Mouse (Mus musculus): Measurements from ENCODE around the gene Xpnpep3. TPM values are rescaled to one million over a fixed set of nuclear protein-coding genes. Genes with fewer than 3 reads are reported as not detected.
"Not testable (repeated sequence)": the region's sequence is repeated elsewhere in the genome, so short reads cannot be mapped to it uniquely, and the experiment has no call there.

Gene Xpnpep3
- polyA plus RNA-seq, 1 experiment from 2014 or later = 8.9 TPM

- WGBS = 77% methylated on average over 7 of the region's 7 CpGs
- H3K4me3 ChIP-seq = no peak overlapping the region
- no peak overlapping the region for H3K4me2 ChIP-seq
- H3K9ac ChIP-seq = no peak overlapping the region
- no peak for ATAC-seq (replicated peaks; ENCODE audit: insufficient number of reproducible peaks, insufficient read depth, low FRiP score, low read depth)
- H3K36me3 ChIP-seq = no peaks in the 10 kb centered on the region
- peaks cover 5% of the 10 kb centered on the region; the same call in 1 of the 2 replicates for H3K4me1 ChIP-seq (replicated peaks)
- H3K27me3 ChIP-seq = no peaks in the 10 kb centered on the region
- H3K27ac ChIP-seq = no peak overlapping the region
- no peaks in the 10 kb centered on the region for H3K9me3 ChIP-seq (replicated peaks)
These were observed 61.6 kb downstream of the Xpnpep3 start for GRCm38 (mm10) chr15:81461523-81461922.

DNA sequence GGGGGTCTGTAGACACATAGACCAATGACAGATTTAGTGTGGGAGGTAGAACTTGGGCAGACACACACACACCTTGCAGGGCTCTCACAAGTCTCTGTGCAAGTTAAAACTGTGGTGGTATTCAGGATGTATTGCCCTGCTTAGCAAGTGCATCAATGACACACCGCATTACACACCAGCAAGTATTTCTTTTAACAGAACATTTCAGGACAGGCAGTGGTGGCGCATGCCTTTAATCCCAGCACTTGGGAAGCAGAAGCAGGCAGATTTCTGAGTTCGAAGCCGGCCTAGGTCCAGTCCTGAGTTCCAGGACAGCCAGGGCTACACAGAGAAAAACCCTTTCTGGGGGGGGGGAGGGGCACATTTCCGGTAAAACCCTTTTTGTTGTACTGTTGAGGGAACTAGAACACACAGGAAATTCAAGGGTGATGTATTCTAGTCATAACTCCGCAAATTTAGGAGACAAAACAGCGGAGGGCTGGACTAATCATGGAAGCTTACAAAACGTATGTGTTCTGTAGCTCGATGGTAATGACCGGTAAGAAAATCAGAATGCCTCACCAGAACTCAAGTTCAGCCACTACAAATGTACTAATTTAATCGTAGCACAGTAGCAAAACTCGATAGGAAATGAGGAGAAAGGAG is 65.2 kb downstream of the Xpnpep3 start:
- no peak for ATAC-seq (replicated peaks; ENCODE audit: insufficient number of reproducible peaks, insufficient read depth, low FRiP score, low read depth)
- 70% methylated on average over 12 of the region's 12 CpGs for WGBS
- no peaks in the 10 kb centered on the region for H3K27me3 ChIP-seq
- H3K4me1 ChIP-seq (replicated peaks) = peaks cover 16% of the 10 kb centered on the region
- H3K36me3 ChIP-seq = peaks cover 14% of the 10 kb centered on the region; the same call in 1 of the 2 replicates
- H3K9me3 ChIP-seq (replicated peaks) = no peaks in the 10 kb centered on the region
- peak overlapping the region; percentile 72 for H3K9ac ChIP-seq
- H3K4me2 ChIP-seq = peak overlapping the region; percentile 74
- H3K27ac ChIP-seq = peak overlapping the region; percentile 93
- peak overlapping the region; percentile 84 for H3K4me3 ChIP-seq

DNA sequence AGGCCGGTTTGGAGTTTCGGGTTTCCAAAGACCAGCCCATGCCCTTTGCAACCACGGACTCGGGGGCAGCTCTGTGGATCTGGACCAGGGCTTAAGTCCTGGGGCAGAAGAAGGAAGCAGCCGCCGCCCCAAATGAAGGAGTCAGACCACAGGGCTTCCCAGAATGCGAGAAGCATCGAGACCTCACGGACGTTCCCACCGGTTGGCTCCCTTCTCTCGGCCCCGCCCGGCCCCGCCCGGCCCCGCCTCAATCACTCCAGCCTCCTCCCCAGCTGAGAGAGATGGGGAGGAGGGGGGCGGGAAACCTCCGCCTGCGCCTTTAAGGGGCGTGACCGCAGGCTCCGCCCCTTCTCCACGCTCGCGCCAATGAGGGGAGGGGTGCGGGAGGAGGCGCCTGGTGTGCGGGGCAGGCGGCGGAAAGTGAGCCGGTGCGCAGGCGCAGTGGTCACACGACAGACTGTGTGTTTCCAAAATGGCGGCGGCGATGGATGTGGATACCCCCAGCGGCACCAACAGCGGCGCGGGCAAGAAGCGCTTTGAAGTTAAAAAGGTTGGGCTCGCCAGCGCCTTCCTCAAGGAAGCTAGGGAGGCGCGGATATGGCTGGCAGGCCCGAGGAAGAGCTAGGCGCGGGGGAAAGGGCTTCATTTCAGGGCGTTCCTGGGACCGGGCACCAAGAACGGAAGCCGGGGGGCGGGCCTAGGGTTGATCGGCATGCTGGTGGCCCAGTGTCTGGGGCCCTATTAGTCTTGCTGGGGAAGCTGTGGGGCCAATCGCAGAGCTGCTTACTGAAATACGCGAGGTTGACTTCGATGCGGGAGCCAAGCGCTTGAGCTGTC is 66.2 kb downstream of the Xpnpep3 start, which contains the start of gene Rbx1:
TSS of gene Rbx1 (plus strand) at position 396 of the 837 bp plus-strand sequence.
- Histone ChIP-seq H3K4me1 (replicated peaks) (peaks cover 16% of the 10 kb centered on the region), H3K9me3 (replicated peaks) (no peaks in the 10 kb centered on the region), H3K9ac (peak within 1 kb of the TSS; percentile 72), H3K27ac (peak within 1 kb of the TSS; percentile 93), H3K36me3 (peaks cover 19% of the 10 kb centered on the region), H3K27me3 (no peaks in the 10 kb centered on the region), H3K4me3 (peak within 1 kb of the TSS; percentile 84), H3K4me2 (peak within 1 kb of the TSS; percentile 74)
- WGBS = 1% methylated on average over 60 of the region's 62 CpGs
- peak; percentile 98 for ATAC-seq (replicated peaks; ENCODE audit: insufficient number of reproducible peaks, insufficient read depth, low FRiP score, low read depth)

DNA sequence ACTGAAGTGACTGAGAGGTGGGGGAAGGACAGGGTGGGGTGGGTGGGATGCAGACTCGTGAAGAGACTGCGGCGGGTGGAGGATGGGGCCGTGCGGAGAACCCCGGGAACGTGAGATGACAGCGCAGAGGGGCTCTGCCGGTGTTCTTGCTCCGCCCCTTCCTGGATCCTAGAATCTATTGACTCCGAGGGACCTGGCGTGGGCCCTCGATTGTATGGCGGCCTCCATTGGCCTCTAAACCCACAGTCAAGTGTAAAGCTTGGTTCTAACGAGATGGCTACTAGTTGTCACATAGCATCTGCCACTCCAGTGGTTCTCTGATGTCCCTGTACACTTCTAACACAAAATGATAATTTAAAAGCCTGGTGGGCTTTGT is 66.8 kb downstream of the Xpnpep3 start:
- WGBS = under 1% methylated on average over 15 of the region's 15 CpGs
- H3K4me2 ChIP-seq = peak overlapping the region; percentile 63
- H3K36me3 ChIP-seq = peaks cover 26% of the 10 kb centered on the region
- peaks cover 16% of the 10 kb centered on the region for H3K4me1 ChIP-seq (replicated peaks)
- peak overlapping the region; percentile 70 for H3K9ac ChIP-seq
- H3K9me3 ChIP-seq (replicated peaks) = no peaks in the 10 kb centered on the region
- no peak for ATAC-seq (replicated peaks; ENCODE audit: insufficient number of reproducible peaks, insufficient read depth, low FRiP score, low read depth)
- H3K27me3 ChIP-seq = no peaks in the 10 kb centered on the region
- peak overlapping the region; percentile 90 for H3K27ac ChIP-seq
- H3K4me3 ChIP-seq = peak overlapping the region; percentile 84

- no peak overlapping the region for H3K4me2 ChIP-seq
- 82% methylated on average over 8 of the region's 8 CpGs for WGBS
- no peaks in the 10 kb centered on the region for H3K27me3 ChIP-seq
- no peak overlapping the region for H3K4me3 ChIP-seq
- no peaks in the 10 kb centered on the region for H3K9me3 ChIP-seq (replicated peaks)
- H3K4me1 ChIP-seq (replicated peaks) = peaks cover 11% of the 10 kb centered on the region
- H3K27ac ChIP-seq = no peak overlapping the region
- no peak overlapping the region for H3K9ac ChIP-seq
- ATAC-seq (replicated peaks; ENCODE audit: insufficient number of reproducible peaks, insufficient read depth, low FRiP score, low read depth) = no peak
- peaks cover 63% of the 10 kb centered on the region for H3K36me3 ChIP-seq
These were observed 70.8 kb downstream of the Xpnpep3 start for GRCm38 (mm10) chr15:81470735-81471134.

DNA sequence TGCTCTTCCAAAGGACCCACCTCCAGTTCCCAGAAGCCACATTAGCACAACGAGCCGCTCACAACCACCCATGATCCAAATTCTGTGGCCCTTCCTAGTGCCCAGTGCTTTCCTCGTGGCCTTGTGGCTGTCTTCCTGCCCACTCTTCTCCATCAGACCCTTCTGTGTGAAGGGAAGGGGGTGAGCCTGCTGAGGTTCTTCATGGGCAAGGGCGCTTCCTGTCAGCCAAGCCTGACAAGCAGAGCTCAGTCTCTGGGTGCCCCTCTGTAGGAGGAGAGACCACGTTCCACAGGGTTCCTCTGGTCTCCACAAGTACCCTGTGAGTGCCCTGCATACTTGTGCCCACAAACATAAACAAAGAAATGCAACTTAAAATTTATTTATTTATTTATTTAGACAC is 72.3 kb downstream of the Xpnpep3 start:
- no peaks in the 10 kb centered on the region for H3K27me3 ChIP-seq
- no peak for ATAC-seq (replicated peaks; ENCODE audit: insufficient number of reproducible peaks, insufficient read depth, low FRiP score, low read depth)
- no peak overlapping the region for H3K4me2 ChIP-seq
- H3K9ac ChIP-seq = no peak overlapping the region
- H3K36me3 ChIP-seq = peaks cover 63% of the 10 kb centered on the region
- H3K9me3 ChIP-seq (replicated peaks) = no peaks in the 10 kb centered on the region
- H3K4me3 ChIP-seq = no peak overlapping the region
- H3K4me1 ChIP-seq (replicated peaks) = peaks cover 13% of the 10 kb centered on the region
- H3K27ac ChIP-seq = no peak overlapping the region
- 90% methylated on average over 5 of the region's 5 CpGs for WGBS

DNA sequence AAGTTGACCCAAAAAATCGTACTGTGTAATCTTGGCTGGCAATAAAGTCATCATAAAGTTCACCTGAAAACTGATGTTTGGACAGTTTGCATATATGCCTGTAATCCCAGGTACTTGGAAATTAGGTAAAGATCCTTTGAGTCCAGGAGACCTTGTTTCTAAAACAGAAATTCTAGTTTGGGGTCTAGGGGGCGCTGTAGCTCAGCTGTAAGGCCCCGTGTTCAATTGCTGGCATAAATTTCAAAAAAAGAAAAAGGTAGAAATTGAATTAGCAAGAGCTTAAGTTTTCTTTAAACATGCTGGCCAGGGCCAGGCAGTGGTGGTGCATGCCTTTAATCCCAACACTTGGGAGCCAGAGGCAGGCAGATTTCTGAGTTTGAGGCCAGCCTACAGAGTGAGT is 75.7 kb downstream of the Xpnpep3 start:
- H3K9ac ChIP-seq = no peak overlapping the region
- H3K4me3 ChIP-seq = no peak overlapping the region
- no peaks in the 10 kb centered on the region for H3K9me3 ChIP-seq (replicated peaks)
- peaks cover 49% of the 10 kb centered on the region for H3K36me3 ChIP-seq
- 42% methylated on average over 3 of the region's 3 CpGs for whole genome bisulfite sequencing
- ATAC-seq (replicated peaks; ENCODE audit: insufficient number of reproducible peaks, insufficient read depth, low FRiP score, low read depth) = no peak
- H3K4me1 ChIP-seq (replicated peaks) = peaks cover 4% of the 10 kb centered on the region; the same call in 1 of the 2 replicates
- H3K4me2 ChIP-seq = no peak overlapping the region
- no peaks in the 10 kb centered on the region for H3K27me3 ChIP-seq
- H3K27ac ChIP-seq = no peak overlapping the region

DNA sequence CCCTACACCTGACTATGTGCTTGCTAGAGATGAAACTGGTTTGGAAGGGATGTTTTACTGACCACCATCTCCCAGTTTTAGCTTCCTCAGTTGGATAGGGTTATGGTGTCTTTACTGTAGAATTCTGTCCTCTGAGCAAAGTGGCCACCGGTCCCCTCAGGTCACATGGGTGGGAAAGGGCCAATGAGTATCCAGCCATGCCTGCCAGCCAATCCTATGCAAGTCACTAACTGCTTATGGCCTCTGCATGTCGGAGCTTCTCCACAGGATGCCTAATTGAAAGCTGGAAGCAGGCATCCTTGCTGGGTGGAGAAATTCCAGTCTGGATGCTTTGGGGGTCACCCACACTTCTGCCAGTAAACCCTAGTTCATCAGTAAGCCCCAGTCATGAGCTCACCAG is 76.7 kb downstream of the Xpnpep3 start:
- Histone ChIP-seq H3K4me3 (peak overlapping the region; percentile 7; the same call in 1 of the 2 replicates), H3K9ac (no peak overlapping the region), H3K9me3 (replicated peaks) (no peaks in the 10 kb centered on the region), H3K27ac (no peak overlapping the region), H3K27me3 (no peaks in the 10 kb centered on the region), H3K36me3 (peaks cover 39% of the 10 kb centered on the region), H3K4me1 (replicated peaks) (peaks cover 7% of the 10 kb centered on the region; the same call in 1 of the 2 replicates), H3K4me2 (peak overlapping the region; percentile 21; the same call in 1 of the 2 replicates)
- 0% methylated on average over 2 of the region's 2 CpGs for WGBS
- ATAC-seq (replicated peaks; ENCODE audit: insufficient number of reproducible peaks, insufficient read depth, low FRiP score, low read depth) = no peak

- no peak for ATAC-seq (replicated peaks; ENCODE audit: insufficient number of reproducible peaks, insufficient read depth, low FRiP score, low read depth)
- H3K36me3 ChIP-seq = peaks cover 11% of the 10 kb centered on the region
- 62% methylated on average over 21 of the region's 21 CpGs for WGBS
- H3K27me3 ChIP-seq = no peaks in the 10 kb centered on the region
- no peak overlapping the region for H3K4me2 ChIP-seq
- H3K27ac ChIP-seq = no peak overlapping the region
- H3K9ac ChIP-seq = no peak overlapping the region
- H3K4me3 ChIP-seq = no peak overlapping the region
- no peaks in the 10 kb centered on the region for H3K9me3 ChIP-seq (replicated peaks)
- H3K4me1 ChIP-seq (replicated peaks) = peaks cover 7% of the 10 kb centered on the region; the same call in 1 of the 2 replicates
These were observed 79.7 kb downstream of the Xpnpep3 start for GRCm38 (mm10) chr15:81479446-81480213.

GRCm38 (mm10) chr15:81480284-81480683 is 80.3 kb downstream of the Xpnpep3 start:
- not testable (repeated sequence) for H3K4me1 ChIP-seq (replicated peaks); H3K9me3 ChIP-seq (replicated peaks); ATAC-seq (replicated peaks; ENCODE audit: insufficient number of reproducible peaks, insufficient read depth, low FRiP score, low read depth); H3K4me3 ChIP-seq; H3K27me3 ChIP-seq; H3K36me3 ChIP-seq; H3K4me2 ChIP-seq; H3K9ac ChIP-seq; H3K27ac ChIP-seq
- 82% methylated on average over 3 of the region's 3 CpGs for WGBS

DNA sequence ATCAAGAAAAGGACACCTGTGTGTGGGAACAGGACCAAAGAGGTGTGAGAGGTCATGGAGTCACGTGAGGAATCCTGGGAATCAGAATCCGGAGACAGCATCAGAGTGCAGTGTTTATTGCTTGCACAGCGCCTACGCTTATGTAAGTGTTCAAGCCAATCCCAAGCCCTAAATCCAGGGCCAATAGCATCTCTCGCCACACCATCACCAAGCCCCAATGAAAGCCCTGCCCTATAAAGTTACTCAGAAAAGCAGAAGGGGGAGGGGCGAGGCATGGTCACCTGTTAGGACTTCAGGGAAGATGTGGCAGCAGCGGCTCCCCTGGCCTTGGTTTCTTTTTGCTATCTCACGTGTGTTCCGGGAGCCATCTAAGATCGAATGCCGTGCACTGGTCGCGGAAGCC is 81.0 kb downstream of the Xpnpep3 start:
- H3K27ac ChIP-seq = no peak overlapping the region
- H3K9me3 ChIP-seq (replicated peaks) = no peaks in the 10 kb centered on the region
- H3K4me1 ChIP-seq (replicated peaks) = peaks cover 7% of the 10 kb centered on the region; the same call in 1 of the 2 replicates
- H3K36me3 ChIP-seq = no peaks in the 10 kb centered on the region
- no peaks in the 10 kb centered on the region for H3K27me3 ChIP-seq
- H3K4me2 ChIP-seq = peak overlapping the region; percentile 59
- WGBS = 13% methylated on average over 13 of the region's 13 CpGs
- peak overlapping the region; percentile 37 for H3K4me3 ChIP-seq
- no peak overlapping the region for H3K9ac ChIP-seq
- ATAC-seq (replicated peaks; ENCODE audit: insufficient number of reproducible peaks, insufficient read depth, low FRiP score, low read depth) = no peak
